Mouse (Mus musculus) E14TG2a.4 (cell line): Measurements from ENCODE around the gene Tbx5.

ENCODE experiments used
- H3K27me3 ChIP-seq: 2 replicates; pipeline ENCODE4 v1.6.1; 2014; ENCODE audit warnings: low read length, control low read depth; ENCODE audit not compliant: insufficient read depth
- H3K36me3 ChIP-seq: 2 replicates; pipeline ENCODE4 v1.6.1; 2014; ENCODE audit warnings: low read length, control low read depth; ENCODE audit not compliant: insufficient read depth
- H3K4me1 ChIP-seq: replicated peaks from 2 replicates; pipeline ENCODE4 v1.6.1; 2014; ENCODE audit warnings: low read depth, low read length, control low read depth
- H3K4me3 ChIP-seq: replicated peaks from 2 replicates; pipeline ENCODE4 v1.5.1; 2014; ENCODE audit warnings: mild to moderate bottlenecking, low read length
- H3K9me3 ChIP-seq: 2 replicates; pipeline ENCODE4 v1.6.1; 2014; ENCODE audit warnings: low read length, control low read depth
- CTCF ChIP-seq: conservative IDR thresholded peaks from 2 replicates; pipeline ENCODE4 v1.5.1; 2014; ENCODE audit warnings: low read length
- NANOG ChIP-seq: IDR thresholded peaks from 2 replicates; pipeline ENCODE4 v1.6.1; 2014; ENCODE audit warnings: borderline replicate concordance, low read length, mixed read lengths
- POU5F1 ChIP-seq: IDR thresholded peaks from 2 replicates; pipeline ENCODE4 v1.6.1; 2014; ENCODE audit warnings: low read length, borderline replicate concordance

The Tbx5 gene

GRCm38 (mm10) chr5:119837306-119837675 lies 4.8 kb downstream of the Tbx5 start:
- H3K36me3 ChIP-seq = no peaks in the 10 kb centered on the region
- H3K27me3 ChIP-seq = peaks cover 97% of the 10 kb centered on the region
- H3K9me3 ChIP-seq = no peaks in the 10 kb centered on the region
- TF ChIP-seq POU5F1 (no peak), NANOG (no peak), CTCF (no peak)
- H3K4me1 ChIP-seq = peaks cover 56% of the 10 kb centered on the region
- 0 out of 2 replicates have a peak overlapping the region, but pooled peaks have one; percentile 10 for H3K4me3 ChIP-seq

GRCm38 (mm10) chr5:119837861-119838260 lies 5.4 kb downstream of the Tbx5 start:
- no peak overlapping the region for H3K4me3 ChIP-seq
- no peak for TF ChIP-seq CTCF
- TF ChIP-seq NANOG = no peak
- no peak for TF ChIP-seq POU5F1
- H3K9me3 ChIP-seq = no peaks in the 10 kb centered on the region

DNA sequence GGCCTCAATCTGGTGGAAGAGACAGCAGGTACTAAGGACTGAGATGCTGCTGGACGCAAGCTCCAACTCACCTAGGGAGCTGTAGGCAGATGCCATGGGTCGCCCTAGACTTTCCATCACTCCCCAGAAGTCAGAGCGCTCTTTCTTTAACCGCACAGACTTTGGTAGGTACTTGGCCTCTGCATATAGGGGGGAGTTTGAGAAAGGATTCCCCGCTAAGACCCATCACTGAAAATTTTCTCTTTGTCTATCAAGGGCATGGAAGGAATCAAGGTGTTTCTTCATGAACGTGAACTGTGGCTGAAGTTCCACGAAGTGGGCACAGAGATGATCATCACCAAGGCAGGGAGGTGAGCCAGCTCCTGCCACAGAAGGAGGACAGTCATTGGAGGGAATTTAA lies 6.0 kb downstream of the Tbx5 start:
- peaks cover 97% of the 10 kb centered on the region for H3K27me3 ChIP-seq
- no peaks in the 10 kb centered on the region for H3K36me3 ChIP-seq
- no peak for TF ChIP-seq NANOG
- TF ChIP-seq CTCF = no peak
- TF ChIP-seq POU5F1 = no peak
- no peak overlapping the region for H3K4me3 ChIP-seq
- peaks cover 56% of the 10 kb centered on the region for H3K4me1 ChIP-seq
- no peaks in the 10 kb centered on the region for H3K9me3 ChIP-seq

More at GRCm38 (mm10) chr5:119837861-119838260, 5.4 kb downstream of the Tbx5 start:
- H3K27me3 ChIP-seq = peaks cover 97% of the 10 kb centered on the region
- H3K4me1 ChIP-seq = peaks cover 56% of the 10 kb centered on the region
- no peaks in the 10 kb centered on the region for H3K36me3 ChIP-seq

DNA sequence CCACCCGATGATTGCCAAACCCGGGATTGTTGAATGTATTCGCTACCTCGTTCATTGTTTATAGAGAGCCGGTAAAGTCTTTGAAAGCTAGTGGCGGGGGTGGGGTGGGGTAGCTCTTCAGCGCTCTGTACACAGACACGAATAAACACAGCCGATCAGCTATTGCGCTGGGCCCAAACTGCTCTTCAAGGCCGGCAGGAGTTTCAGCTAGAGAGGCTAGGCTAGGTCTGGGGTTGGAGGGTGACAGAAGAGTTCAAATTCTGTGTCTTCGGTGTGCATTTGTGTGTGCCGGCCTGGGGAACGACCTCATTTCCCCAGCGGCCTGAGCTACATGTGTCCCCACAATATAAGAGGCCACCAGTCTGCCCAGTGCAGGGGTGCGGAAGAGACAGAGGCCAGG lies 6.7 kb downstream of the Tbx5 start:
- Histone ChIP-seq H3K9me3 (no peaks in the 10 kb centered on the region), H3K4me1 (peaks cover 56% of the 10 kb centered on the region), H3K4me3 (peak overlapping the region; percentile 8; the same call in 1 of the 2 replicates), H3K27me3 (peaks cover 97% of the 10 kb centered on the region), H3K36me3 (no peaks in the 10 kb centered on the region)
- TF ChIP-seq POU5F1 (no peak), CTCF (no peak), NANOG (no peak)

DNA sequence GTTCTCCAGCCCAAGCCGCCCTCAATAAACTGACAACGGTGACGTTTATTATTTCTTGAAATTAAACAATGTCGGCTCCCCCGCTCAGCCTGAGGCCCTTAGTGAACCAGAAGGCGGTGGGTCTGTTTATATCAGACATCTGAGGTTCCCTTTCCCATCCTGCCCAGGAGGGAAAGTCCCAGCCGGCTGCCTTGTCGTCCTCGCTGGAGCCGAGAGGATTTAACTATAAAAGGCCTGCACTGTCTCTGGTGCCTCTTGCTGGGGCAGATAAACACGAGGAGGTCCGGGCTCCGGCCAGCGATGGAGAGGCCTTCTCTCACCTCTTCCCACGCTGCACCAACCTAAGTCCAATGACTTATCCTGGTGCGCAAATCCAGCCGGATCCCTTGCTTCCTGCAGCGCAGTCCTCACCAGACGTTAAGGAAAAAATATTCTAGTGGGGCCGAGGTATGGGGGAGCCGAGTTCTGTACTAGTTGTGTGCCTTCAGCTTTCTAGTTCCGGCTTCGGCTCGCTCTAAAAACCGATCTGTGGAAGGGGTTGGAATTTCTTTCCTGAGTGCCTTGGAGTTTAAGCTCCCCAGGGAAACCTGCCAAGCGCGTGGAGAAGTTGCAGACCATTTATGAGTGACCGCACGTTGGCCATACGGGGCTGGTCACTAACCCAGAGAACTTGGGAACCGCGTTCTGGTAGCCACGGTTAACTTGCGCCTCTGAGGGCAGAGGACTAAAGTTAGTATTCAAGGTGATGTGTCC lies 7.3 kb downstream of the Tbx5 start:
- Histone ChIP-seq H3K9me3 (no peaks in the 10 kb centered on the region), H3K36me3 (no peaks in the 10 kb centered on the region), H3K4me1 (peaks cover 60% of the 10 kb centered on the region), H3K4me3 (peak overlapping the region; percentile 8; the same call in 1 of the 2 replicates), H3K27me3 (peaks cover 98% of the 10 kb centered on the region)
- TF ChIP-seq POU5F1 (no peak), CTCF (no peak), NANOG (no peak)

DNA sequence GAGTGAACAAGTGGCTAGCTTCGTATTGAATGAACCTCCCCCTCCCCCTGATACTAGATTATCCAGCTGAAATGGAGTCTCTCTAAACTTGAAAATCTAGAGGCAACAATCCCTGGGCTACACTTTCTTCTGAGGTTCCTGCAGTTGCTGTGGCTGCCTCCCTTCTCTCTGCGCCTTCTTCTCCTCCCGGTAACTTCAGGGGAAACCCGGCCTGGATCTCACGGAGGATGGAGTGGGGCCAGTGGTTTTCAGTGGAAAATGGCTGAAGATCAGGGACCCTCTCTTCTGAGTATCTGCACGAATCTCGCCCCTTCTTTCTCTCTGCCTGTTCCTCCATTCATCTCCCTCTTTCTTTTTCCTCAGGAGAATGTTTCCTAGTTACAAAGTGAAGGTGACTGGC lies 7.9 kb downstream of the Tbx5 start:
- Histone ChIP-seq H3K4me3 (no peak overlapping the region), H3K9me3 (no peaks in the 10 kb centered on the region)

DNA sequence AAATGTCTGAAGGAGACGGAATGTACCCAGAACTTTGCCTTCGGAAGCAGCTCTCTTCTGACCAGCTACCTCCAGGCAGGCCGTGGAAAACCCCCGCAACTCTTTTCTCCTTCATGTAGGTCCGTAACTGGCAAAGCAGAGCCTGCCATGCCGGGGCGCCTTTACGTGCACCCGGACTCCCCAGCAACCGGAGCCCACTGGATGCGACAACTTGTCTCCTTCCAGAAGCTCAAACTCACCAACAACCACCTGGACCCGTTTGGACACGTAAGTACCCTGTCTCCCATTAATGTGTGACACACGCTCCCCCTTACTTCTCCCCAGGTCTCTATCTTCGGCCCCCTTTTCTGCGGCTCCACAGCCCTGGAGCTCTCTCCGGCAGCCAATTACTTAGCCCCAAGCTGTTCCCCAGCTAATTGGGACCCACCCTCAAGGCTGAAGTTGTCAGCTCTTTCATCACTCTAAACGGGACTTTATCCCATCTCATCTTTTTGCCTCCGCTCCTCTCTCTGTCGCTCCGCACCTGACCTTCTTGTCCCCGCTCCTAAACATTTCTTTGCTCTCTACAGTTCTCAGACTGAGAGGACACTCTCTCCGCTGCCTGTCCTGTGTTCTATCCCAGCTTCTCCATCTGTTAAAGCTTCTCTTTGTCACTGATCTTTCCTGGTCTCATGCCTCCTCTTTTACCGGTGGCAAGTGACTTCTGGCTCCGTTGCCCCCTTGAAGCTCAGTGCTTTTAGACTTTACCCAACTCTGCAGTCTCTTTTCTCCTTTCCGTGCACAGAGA lies 9.4 kb downstream of the Tbx5 start:
- Histone ChIP-seq H3K36me3 (no peaks in the 10 kb centered on the region), H3K4me3 (0 out of 2 replicates have a peak overlapping the region, but pooled peaks have one; percentile 1), H3K4me1 (peaks cover 49% of the 10 kb centered on the region), H3K9me3 (no peaks in the 10 kb centered on the region), H3K27me3 (peaks cover 98% of the 10 kb centered on the region)
- TF ChIP-seq NANOG (no peak), POU5F1 (no peak), CTCF (no peak)

More for the DNA sequence above, 7.9 kb downstream of the Tbx5 start:
- peaks cover 97% of the 10 kb centered on the region for H3K27me3 ChIP-seq
- no peak for TF ChIP-seq POU5F1
- TF ChIP-seq CTCF = no peak
- no peak for TF ChIP-seq NANOG
- no peaks in the 10 kb centered on the region for H3K36me3 ChIP-seq
- peaks cover 59% of the 10 kb centered on the region for H3K4me1 ChIP-seq

DNA sequence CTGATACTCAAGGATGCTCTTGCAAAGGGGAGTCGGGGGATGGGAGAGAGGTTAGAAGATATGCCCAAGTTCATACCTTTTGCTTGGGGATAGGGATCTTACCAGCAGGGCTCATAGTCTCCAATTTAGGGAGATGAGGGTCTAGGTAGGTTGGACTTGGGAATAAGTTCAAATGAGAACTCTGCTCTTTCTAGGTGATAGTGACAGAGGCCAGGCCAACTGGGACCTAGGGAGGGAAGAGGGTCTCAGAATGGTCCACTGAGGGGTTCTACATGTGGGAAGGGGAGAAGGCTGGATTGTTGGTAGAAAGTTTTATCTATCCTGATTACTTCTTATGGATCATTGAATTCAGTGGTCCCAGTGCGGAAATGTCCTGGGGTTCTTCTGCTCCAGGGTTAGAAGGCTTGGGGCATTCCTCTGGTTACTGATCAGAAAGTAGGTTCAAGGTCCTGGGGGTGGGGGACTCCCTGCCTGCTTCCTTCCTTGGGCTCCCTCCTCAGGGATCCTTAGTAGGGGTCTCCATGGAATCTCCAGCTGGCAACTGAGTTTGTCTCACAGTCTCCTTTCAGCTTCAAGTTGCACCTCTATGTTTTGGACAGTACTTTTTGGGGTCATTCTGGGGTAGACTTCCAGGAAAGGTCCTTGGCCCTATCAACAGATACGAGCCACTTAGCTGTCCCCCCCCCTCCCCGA lies 10.4 kb downstream of the Tbx5 start:
- TF ChIP-seq POU5F1 (no peak), NANOG (no peak), CTCF (no peak)
- peaks cover 96% of the 10 kb centered on the region for H3K27me3 ChIP-seq
- no peak overlapping the region for H3K4me3 ChIP-seq
- no peaks in the 10 kb centered on the region for H3K9me3 ChIP-seq
- no peaks in the 10 kb centered on the region for H3K36me3 ChIP-seq
- H3K4me1 ChIP-seq = peaks cover 41% of the 10 kb centered on the region
